Mouse (Mus musculus): ENCODE measurements around the gene Gpam.

Gene Gpam

GRCm38 (mm10) chr19:55138506-55138905, 11.5 kb upstream of the Gpam start:
- no peak for DNase-seq (ENCODE audit: low spot score)

GRCm38 (mm10) chr19:55137884-55138283, 10.8 kb upstream of the Gpam start:
- no peak for DNase-seq (ENCODE audit: low spot score)

GRCm38 (mm10) chr19:55136693-55137427, 9.8 kb upstream of the Gpam start:
- no peak for DNase-seq (ENCODE audit: low spot score)

- DNase-seq (ENCODE audit: low spot score) = no peak
Observed at GRCm38 (mm10) chr19:55135918-55136317, 8.9 kb upstream of the Gpam start.

- DNase-seq (ENCODE audit: low spot score) = no peak
Observed at GRCm38 (mm10) chr19:55134521-55134920, 7.5 kb upstream of the Gpam start.

GRCm38 (mm10) chr19:55132476-55132875, 5.4 kb upstream of the Gpam start:
- no peak for DNase-seq (ENCODE audit: low spot score)

GRCm38 (mm10) chr19:55131747-55132146, 4.7 kb upstream of the Gpam start:
- DNase-seq (ENCODE audit: low spot score) = no peak

GRCm38 (mm10) chr19:55128469-55128868, 1.4 kb upstream of the Gpam start:
- no peak for DNase-seq (ENCODE audit: low spot score)

GRCm38 (mm10) chr19:55125456-55125855, 1.6 kb downstream of the Gpam start:
- no peak for DNase-seq (ENCODE audit: low spot score)

- DNase-seq (ENCODE audit: low spot score) = no peak
Observed at GRCm38 (mm10) chr19:55123001-55123536, 4.0 kb downstream of the Gpam start.

GRCm38 (mm10) chr19:55122351-55122980, 4.6 kb downstream of the Gpam start:
- no peak for DNase-seq (ENCODE audit: low spot score)

- no peak for DNase-seq (ENCODE audit: low spot score)
Observed at GRCm38 (mm10) chr19:55121836-55122235, 5.2 kb downstream of the Gpam start.

- no peak for DNase-seq (ENCODE audit: low spot score)
Observed at GRCm38 (mm10) chr19:55120518-55121244, 6.4 kb downstream of the Gpam start.

GRCm38 (mm10) chr19:55119541-55119940, 7.5 kb downstream of the Gpam start:
- no peak for DNase-seq (ENCODE audit: low spot score)

- DNase-seq (ENCODE audit: low spot score) = no peak
Observed at GRCm38 (mm10) chr19:55117991-55118390, 9.0 kb downstream of the Gpam start.

- DNase-seq (ENCODE audit: low spot score) = no peak
Observed at GRCm38 (mm10) chr19:55117059-55117815, 9.8 kb downstream of the Gpam start.

GRCm38 (mm10) chr19:55115532-55115931, 11.5 kb downstream of the Gpam start:
- DNase-seq (ENCODE audit: low spot score) = no peak

GRCm38 (mm10) chr19:55114825-55115395, 12.1 kb downstream of the Gpam start:
- no peak for DNase-seq (ENCODE audit: low spot score)

- DNase-seq (ENCODE audit: low spot score) = no peak
Observed at GRCm38 (mm10) chr19:55107896-55108295, 19.1 kb downstream of the Gpam start.

- DNase-seq (ENCODE audit: low spot score) = no peak
Observed at GRCm38 (mm10) chr19:55105969-55106368, 21.1 kb downstream of the Gpam start.

GRCm38 (mm10) chr19:55103081-55103830, 23.8 kb downstream of the Gpam start:
- DNase-seq (ENCODE audit: low spot score) = no peak
